Mouse (Mus musculus) fat pad, adult 2 months (tissue): ENCODE measurements at regions not wholly inside any gene's neighbourhood (a gene's known extent, or its start where the extent isn't known, plus 50 kb on each side); places are given as distances from the start of the nearest gene placed in this dataset.
"Not testable (repeated sequence)": the region's sequence is repeated elsewhere in the genome, so short reads cannot be mapped to it uniquely, and the experiment has no call there.

Source experiments
- DNase-seq: peaks from one replicate; pipeline ENCODE4 v3.0.0-alpha.2; 2011; ENCODE audit warnings: low read depth, low spot score; ENCODE audit errors: extremely low read depth

DNA sequence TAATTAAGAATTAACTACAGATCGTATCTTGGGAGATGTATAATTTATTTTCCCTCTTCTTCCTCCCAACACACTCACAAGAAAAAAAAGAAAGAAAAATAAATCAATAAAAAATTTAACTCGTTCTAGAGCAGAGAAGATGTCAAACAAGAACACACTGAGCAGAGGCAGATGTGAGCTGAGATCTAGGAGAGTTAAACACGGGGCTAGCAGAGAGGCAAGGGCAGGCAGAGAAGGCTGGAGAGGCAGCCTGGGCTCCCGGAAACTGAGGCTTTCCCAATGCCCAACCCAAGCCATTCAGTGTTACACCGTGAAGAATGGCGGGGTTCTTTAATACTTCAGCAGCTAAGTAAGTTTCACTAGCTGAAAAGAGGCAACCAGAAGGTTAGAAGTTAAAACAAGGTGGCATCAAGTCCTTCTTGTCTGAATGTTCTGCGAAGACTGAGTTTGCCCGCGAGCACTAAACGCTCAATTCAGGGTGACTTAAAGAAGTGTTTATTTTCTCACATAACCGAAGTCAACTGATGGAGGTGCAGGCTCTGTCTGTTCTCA is 382.7 kb upstream of the Zfp703 start:
- DNase-seq: no peak

DNA sequence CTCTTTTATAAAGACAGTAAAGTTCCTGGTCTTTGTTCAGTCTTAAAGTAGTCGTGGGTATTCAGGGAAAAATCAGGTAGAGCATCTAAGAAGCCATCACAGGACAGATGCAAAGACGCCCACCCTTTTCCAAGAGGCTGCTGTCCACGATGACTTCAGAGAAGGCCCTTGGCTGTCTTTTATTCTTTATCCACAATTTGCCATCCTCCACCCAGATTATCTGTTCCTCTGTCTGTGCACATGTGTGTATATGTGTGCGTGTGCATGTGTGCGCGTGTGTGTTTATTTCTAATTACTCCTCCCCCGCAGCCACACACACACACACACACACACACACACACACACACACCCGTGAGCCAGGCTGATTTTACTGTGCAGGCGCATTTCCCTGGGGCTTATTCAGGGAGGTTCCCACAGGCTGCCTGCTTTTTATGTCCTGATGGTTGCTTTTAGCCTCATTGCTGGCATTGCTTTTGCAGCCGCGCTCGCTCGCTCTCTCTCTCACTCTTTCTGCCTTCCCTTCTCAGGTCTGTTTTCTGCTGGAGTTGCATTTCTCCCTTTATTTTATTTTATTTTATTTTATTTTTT is 381.6 kb upstream of the Zfp703 start:
- DNase-seq: no peak

DNA sequence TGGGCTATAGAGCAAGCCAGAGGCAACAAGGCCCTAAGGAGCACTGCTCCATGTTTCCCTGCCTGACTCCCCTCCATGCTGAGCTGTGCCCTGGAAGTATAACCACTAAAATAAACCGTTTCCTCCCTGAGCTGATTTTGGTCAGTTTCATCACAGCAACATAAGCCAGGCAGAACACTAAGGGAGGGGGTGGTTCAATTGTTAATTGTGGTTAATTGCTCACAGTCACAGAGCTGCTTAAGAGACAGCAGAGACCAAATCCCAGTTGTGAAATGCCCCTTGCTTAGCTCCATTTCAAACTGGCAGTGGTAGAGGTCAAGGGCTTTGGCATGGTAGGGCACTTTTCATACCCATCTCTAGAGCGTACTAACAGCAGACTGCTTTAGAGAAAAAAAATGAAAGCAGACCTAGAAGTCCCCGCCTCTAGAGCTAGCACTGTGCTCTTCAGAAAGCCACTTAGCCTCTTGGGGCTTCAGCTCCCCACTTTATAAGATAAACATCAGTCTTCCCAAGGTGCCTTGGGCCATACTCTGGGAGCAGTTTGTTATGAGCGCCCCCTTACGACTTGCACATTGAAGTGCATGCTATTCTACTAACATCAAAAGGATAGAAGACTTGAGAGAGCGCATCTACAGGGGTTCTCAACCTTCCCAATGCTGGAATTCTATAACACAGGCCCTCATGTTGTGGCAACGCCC is 380.3 kb upstream of the Zfp703 start:
- DNase-seq: no peak

DNA sequence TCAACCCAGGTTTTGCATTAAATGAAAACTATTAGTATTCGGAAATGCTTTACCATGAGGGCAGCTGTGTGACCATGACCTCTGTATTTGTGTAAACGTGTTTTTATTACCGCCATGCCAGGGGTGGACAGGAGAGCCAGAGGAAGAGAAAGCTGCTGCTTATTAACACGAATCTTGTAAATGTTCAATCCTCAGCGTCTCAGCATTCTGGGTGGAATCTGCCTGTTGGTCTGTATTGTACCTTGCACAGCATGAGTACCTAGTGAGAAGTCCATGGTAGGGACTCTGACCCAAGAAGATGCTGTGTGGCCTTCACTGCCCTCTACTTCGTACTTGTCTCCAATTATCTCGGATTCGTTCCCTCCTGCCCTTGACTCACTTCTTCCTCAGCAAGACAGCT is 378.6 kb upstream of the Zfp703 start:
- no peak for DNase-seq

DNA sequence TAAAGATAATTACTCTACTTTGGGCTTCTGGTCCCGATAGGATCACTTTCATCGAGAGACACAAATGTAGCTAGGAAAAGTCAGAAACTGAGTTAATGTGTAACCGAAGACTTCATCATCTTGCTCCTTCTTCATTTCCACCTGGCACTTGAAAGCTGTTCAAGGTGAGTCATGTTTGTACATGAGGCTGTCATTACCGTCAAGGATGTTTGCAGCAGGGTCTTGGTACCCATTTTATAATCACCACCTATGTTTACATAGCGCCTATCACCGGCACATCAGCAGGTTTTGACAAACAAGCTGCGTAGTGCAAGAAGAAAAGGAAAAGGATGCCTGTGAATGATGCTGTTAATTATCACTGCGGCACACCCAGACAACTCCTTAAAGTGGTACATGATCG is 377.0 kb upstream of the Zfp703 start:
- no peak for DNase-seq

DNA sequence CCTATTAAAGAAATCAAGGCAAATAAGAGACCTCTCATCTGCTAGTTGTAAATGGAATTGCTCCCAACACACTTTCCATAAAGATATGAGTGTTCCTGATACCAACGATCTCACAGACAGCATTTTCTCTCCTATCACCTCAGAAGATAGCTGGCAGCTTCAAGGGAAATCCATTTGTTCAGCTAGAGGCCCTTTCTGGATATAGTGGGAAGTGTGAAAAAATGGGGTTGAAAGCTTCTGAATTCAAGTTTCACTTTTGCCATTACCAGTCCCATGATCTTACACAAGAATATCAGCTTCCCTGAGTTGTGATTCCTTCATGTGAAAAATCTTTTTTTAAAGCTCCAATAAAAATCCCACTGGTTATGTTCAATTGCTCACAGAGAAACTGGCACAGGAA is 369.1 kb upstream of the Zfp703 start:
- DNase-seq: no peak

DNA sequence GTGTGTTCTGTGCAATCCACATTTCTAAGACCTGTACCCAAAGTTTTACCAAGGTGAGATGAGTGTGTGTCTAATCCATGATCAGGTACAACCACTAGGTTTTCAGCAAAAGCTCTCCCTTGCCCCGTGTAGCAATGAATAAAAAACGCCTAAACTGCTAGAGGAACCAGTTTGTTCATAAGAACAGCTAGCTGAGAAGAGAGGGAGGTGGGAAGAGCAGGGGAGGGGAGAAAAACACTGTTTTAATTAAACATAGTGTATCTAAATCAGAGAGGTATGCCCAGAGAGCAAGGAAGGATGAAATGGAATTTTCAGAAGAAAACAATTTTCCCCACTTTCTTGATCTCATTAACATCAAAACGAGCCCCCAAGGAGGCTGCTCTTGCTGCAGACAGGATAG is 368.5 kb upstream of the Zfp703 start:
- no peak for DNase-seq

DNA sequence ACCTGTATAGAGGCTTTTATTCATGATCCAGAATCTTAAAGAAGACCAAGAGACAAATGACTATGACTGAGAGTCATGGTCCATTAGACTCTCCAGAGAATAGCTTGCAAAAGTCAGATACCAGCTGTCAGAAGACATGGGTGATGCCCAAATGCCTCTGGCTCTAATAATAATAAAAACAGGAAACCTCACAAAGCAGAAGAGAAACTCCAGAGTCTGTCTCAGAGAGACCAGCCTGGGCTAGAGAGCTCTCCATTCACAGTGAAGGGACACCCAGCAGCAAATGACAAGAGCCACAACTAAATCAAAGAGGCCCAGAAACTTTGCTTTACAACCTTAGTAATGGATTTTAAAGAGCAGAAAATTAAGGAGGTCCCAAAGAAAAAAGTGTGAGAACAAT is 365.0 kb upstream of the Zfp703 start:
- no peak for DNase-seq

DNA sequence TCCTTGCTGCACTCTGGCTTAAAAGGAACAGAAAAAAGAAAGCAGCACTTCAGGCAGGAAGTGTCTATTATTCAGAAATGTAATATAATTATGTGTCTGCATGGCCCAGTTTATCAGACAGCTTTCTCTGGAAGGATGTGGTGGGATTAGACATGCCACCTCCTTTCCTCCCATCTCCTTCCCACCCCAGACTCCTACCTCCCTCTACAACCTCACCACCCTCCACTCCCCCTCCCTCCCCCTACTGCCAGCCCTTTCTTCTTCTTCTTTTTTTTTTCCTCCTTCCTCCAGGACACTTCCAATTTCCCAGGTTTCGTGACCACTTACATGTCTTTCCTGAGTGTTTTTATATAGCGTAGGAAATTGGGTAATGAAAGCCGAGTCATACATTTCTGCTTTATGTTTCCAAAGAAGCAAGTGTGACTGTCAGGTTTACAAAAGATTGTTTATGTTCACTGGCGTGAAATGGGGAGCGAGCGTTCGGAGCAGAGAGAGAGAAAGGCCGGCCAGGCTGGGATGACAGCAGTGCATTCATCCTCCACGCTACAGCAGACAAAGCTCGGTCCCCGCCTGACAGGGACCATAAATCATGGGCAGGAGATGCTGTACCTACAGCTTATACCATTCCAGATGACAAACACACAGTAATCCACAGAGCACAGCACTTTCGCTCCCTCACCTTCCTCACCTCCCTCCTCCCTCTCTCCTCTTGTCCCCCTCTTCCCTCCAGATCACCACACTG is 354.6 kb upstream of the Zfp703 start:
- no peak for DNase-seq

DNA sequence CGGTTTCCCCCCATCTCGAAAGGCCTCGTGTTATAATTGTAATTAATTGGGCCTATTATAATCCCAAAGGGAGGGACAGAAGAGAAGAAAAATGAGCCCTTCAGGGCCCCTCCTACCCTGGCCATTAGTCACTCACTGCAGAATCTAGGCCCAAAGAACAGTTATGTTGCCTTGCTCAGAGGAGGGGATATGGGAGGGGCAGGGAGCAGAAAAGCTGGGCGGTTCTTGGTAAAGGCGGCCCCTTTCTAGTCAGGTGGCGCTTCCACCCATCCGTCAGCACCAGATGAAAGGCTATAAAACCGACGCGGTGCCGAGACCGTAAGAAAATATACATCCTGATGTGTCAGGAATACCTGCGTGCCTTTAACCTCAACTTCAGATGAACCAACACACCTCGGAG is 350.9 kb upstream of the Zfp703 start:
- no peak for DNase-seq

DNA sequence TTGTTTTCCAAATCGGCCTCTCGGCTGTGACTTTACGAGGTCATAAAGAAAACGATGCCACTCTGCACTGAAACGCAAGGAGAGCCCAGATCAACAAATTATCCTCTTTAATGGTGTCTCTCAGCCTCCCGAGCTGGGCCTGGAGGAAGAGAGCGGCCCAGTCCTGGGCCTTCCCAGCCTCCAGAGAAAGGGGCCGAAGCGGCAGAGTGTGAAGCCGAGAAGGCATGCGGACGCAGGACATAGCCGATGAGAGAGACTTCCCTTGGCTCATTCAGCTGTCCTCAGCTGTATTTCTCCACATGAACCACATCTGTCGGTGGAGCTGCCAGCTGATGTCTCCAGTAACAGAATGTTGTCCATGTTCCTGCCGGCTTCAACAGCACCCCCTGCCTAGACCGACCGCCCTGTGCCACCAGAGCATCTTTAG is 350.5 kb upstream of the Zfp703 start:
- DNase-seq: no peak

DNA sequence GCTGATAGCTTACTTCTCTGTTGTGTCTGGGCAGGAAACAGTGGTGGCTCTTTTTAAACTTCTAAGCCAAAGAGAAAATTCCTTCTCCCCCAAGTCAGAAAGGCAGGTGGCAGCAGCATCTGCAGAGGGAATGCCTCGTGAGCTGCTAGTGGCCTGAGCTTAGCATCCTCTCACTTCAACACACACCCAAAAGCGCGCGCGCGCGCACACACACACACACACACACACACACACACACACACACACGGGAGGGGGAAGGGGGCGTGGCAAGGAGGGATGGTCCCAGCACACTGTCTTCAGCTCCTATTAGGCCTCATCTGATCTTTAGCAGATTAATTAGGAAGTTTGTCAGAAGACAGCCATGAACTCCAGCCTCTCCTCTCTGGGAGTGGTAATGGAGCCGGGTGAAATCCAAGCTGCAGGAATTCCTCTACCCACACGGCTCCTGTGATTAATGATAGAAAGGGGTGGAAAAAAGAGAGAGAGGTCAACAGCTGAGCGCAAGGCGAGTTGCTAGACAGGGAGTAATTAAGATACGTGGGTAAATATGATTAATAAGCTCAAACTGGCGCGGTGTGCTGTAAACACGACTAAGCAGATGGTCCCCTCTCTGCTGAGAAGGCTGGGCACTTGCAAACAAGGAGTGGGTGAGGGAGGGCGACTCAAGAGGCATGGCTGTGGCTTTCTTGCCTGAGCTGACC is 349.8 kb upstream of the Zfp703 start:
- no peak for DNase-seq

DNA sequence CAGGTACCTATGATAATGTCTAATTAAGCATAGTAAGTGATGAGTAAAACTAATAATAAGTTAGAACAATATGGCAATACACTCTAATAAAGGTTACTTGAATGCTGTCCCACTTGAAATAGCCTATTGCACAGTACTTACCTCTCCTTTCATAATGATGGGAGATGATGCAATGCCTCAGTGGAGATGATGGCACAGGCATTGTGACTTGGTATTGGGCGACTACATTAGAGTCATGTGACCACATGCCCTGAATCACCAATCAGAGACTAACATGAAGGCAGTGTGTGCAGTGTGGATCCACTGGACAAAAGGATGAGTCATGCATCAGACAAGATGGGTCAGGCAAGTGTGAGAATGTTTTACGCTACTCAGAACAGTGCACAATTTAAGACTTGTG is 346.6 kb upstream of the Zfp703 start:
- DNase-seq: no peak

DNA sequence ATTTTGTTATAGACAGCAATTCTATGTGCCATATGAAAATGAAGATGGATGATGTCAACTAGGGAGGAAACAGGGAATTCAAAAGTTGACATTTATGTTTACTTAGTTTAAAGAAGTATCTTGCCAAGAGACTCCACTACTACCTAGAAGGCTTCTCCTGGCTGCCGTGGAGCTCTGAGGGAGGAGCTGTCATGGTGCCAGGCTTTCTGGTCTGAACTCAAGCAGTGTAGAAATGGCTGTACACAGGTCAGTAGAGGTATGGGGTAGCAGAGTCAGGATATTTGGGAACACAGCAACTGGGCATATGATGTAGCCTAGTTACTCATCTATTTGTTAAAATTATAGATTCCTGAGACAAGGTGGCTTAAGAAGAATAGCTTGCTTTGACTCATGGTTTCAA is 341.4 kb upstream of the Zfp703 start:
- no peak for DNase-seq

DNA sequence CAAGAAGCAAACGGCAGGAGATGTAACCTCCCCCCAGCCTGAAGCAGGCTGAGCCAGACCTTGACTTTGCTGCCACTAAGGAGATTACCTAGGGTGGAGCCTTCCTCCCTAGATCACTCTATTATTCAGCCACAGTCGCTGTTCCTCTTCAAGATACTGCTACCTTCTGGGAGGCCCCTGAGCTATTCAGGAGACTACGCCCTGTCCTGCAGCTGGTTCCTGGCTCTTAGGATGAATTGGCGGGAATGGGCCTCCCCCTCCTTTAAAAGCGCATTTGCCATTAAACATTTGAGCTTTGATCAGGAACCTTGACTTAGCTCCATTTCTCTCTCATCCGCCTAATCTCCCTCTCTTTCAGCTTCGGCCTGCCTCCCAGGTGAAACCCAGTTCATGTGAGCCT is 331.8 kb upstream of the Zfp703 start:
- not testable (repeated sequence) for DNase-seq

DNA sequence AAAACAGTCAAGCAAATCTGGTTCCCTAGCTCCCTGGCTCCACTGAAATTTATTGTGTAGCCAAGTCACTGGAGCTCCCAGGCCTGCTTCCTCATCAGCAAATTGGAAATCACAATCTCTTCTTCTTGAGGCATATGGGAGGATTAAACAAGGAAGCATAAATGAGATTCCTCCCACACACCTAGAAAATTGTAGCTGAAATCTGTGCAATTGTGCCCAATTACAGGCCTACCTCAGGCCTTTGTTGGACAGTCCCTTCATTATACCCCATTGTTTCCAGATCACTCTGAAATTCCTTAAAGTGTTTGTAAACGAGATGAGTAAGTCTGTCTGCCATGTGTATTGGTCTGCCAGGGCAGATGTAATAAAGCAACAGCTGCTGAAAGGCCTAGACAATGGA is 326.8 kb upstream of the Zfp703 start:
- DNase-seq: no peak

DNA sequence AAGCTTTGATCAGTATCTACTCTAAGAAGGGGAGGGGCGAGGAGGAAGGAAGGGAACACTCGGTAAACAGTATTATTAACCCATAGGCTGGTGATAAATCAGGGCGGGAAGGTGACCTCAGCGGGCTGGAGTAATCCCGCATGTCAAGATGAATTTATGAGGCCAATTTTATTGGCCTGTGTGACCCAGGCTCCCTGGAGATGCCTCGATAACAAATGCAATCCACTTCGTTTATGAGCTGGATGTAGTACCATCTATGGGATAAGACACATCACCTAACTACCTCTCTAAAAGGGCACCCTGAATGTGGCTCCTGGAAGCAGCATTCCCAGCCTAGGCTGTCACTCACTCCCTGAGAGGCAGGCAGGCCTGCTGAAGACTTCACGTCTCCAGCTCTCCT is 321.2 kb upstream of the Zfp703 start:
- no peak for DNase-seq

DNA sequence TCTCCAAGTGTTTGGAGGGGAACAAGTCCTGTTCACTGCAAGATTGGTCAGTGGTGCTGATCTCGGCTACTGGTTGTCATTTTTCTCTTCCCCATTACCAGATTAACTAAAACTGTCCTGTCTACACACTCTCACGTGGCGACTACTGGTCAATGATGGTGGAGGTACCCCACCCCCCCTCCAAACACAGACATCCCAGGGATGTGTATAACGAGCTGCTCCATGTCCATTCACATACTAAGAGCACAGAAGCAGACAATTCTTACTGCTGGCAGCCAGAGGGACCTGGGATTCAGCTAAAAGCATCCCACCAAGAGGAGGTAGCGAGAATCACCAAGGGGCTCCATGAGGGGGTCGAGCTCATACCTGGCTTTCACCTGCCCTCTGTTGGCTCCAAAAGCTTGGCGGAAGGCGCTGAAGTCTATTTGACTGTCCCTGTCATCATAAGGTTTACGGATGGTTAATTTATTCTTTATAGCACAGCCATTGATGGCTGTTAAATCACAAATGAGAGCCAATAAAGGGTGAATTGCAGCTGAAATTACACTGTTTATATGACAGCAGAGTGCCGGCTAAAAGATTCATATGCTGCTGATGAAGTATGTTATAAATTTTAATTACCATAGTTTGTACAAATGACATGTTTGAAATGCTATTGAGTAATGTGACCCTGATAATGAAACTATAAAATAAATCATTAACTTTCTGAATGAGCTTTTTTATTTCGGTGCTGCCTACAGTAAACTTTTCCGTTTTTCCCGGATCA is 320.6 kb upstream of the Zfp703 start:
- no peak for DNase-seq

DNA sequence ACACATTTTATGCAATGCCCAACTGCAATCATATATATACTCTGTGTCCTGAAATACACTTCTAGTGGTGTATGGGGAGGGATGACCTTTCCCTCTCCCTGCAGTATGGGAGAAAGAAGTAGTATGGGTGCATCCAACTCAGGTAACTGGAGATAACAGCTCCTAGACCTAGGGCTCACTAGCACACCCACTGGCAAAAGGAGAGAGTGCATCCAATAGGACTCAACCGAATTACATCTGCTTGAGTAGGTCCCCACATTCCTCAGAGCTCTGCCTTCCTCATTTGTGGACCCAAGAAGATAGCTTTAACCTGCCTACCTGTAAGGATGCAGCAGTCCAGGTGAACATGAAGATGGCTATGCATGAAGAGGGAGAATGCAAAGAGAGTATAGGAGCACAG is 317.7 kb upstream of the Zfp703 start:
- DNase-seq: no peak

DNA sequence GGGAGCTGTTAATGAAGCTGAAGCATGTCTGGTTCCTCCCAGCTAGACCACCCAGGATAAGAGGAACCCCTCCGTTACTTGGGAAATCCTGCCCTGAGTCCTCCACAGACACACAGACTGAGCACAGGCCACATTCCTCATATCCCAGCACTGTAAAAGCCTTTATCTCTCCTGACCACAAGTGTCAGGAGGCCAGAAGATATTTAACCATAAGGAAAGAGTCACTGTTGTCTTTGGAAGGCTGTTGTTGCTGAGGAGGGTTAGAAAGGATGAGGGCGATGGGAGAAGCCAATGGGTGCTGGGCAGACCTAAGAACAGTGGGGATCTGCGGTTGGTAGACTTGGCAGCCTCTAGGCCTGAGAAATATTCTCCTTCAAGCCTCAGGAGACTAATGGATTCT is 307.6 kb upstream of the Zfp703 start:
- DNase-seq: no peak
